Mouse (Mus musculus) heart, embryonic 14.5 days (tissue): ENCODE measurements around the gene Cdr2l. TPM values are rescaled to one million over a fixed set of nuclear protein-coding genes. Genes with fewer than 3 reads are reported as not detected.

Source experiments
- ATAC-seq: fragments of 200-750 bp; cut with Nextera tagmentation; 2 replicates; pipeline ENCODE4 v1.8.0; 2017; ENCODE audit warnings: low read depth, moderate TSS enrichment; ENCODE audit not compliant: insufficient number of reproducible peaks, insufficient read depth, low FRiP score
- H3K27ac ChIP-seq, 2 experiments: fragments of 200-500 bp in 1 of 2; fragments of 300-500 bp in 1 of 2; sonication (generic) in 1 of 2; replicated peaks in 1 of 2; 2 replicates each; pipeline ENCODE4 v1.5.1; 2012 to 2014; ENCODE audit warnings: low read depth in 2 of 2, low read length in 2 of 2, control low read depth in 1 of 2, mild to moderate bottlenecking in 1 of 2, mixed read lengths in 1 of 2; ENCODE audit not compliant: control insufficient read depth in 1 of 2, insufficient read depth in 1 of 2
- H3K27me3 ChIP-seq: fragments of 300-500 bp; sonication (generic); 2 replicates; pipeline ENCODE4 v1.6.1; 2014; ENCODE audit warnings: mild to moderate bottlenecking, low read length, control low read depth; ENCODE audit not compliant: control insufficient read depth, insufficient read depth
- H3K36me3 ChIP-seq: fragments of 300-500 bp; sonication (generic); 2 replicates; pipeline ENCODE4 v1.6.1; 2014; ENCODE audit warnings: mild to moderate bottlenecking, control low read depth, low read length, mixed read lengths; ENCODE audit not compliant: control insufficient read depth, insufficient read depth
- H3K4me1 ChIP-seq, 2 experiments: fragments of 200-500 bp in 1 of 2; fragments of 300-500 bp in 1 of 2; sonication (generic) in 1 of 2; 2 replicates each; pipeline ENCODE4 v1.6.1; 2012 to 2014; ENCODE audit warnings: low read length in 2 of 2, control low read depth in 1 of 2, mixed read lengths in 1 of 2; ENCODE audit not compliant: control insufficient read depth in 2 of 2, insufficient read depth in 2 of 2
- H3K4me2 ChIP-seq: fragments of 300-500 bp; sonication (generic); 2 replicates; pipeline ENCODE4 v1.6.1; 2014; ENCODE audit warnings: mild to moderate bottlenecking, low read length
- H3K4me3 ChIP-seq, 2 experiments: fragments of 200-500 bp in 1 of 2; fragments of 300-500 bp in 1 of 2; sonication (generic) in 1 of 2; 2 replicates each; pipeline ENCODE4 v1.5.1; 2012 to 2014; ENCODE audit warnings: low read length in 2 of 2, mild to moderate bottlenecking in 2 of 2, control low read depth in 1 of 2, low read depth in 1 of 2, moderate library complexity in 1 of 2; ENCODE audit not compliant: control insufficient read depth in 1 of 2, insufficient read depth in 1 of 2
- H3K9ac ChIP-seq: fragments of 300-500 bp; sonication (generic); 2 replicates; pipeline ENCODE4 v1.6.1; 2014; ENCODE audit warnings: mild to moderate bottlenecking, low read length
- H3K9me3 ChIP-seq: fragments of 300-500 bp; sonication (generic); 2 replicates; pipeline ENCODE4 v1.6.1; 2016; ENCODE audit warnings: low read length, control low read depth; ENCODE audit not compliant: control insufficient read depth
- WGBS: fragments of 180-500 bp; shearing (Covaris S2); extraction: QIAGEN DNeasy Blood & Tissue Kit; methylation state at CpG from one replicate; pipeline ENCODE4 v1.1.7; 2014; 5-methylcytosine and 5-hydroxymethylcytosine counted together
- polyA plus RNA-seq: library from polyadenylated mRNA; unstranded; fragments of >200 nt; fragmentation: Nextera tagmentation; extraction: Ambion mirVana; gene quantifications from 2 replicates; pipeline ENCODE4 v1.2.1, GENCODE M21; 2014

The Cdr2l gene
- polyA plus RNA-seq: 10.3 and 10.5 TPM in 2 replicates

DNA sequence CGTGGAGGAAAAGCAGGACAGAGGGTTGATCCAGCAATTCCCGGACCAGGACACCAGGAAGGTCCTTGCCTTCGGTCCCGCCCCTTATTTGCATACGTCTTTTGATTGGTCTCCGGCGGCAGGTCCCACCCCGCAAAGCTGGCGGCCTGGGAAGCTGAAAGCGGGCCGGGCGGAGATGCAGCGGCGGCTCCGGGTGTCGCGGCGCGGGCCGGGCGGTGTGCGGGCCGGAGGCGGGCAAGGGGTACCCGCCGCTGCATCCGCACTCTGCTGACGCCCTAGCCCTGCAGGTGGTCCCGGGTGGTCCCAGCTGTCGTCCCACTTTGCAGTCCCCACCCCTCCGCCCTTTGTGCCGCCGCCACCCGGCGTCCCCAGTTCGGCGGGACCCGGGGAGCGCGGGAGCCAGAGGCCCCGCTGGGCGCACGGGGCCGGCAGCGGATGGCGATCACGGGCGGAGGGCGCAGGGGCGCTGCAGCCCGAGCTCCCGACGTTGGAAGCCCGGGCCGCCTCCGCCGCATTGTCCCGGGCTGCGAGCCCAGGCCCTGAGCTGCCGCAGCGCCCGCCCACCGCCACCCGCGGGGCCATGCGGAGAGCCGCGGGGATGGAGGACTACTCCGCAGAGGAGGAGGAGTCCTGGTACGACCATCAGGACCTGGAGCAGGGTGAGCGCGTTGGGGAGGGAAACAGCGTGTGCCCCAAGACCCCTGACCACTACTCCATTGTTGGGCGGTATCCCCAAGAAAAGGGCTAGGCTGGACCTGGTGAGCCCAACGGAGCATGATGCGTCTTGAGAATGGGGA lies at the start of gene Cdr2l:
TSS of gene Cdr2l (plus strand) at position 174 of the 797 bp plus-strand sequence.
- peak; percentile 85 for ATAC-seq
- WGBS: under 1% methylated on average over 75 of the region's 76 CpGs
- Histone ChIP-seq H3K4me3 (peak within 1 kb of the TSS; percentile 74 to 79), H3K4me2 (peak within 1 kb of the TSS; percentile 76), H3K9ac (peak within 1 kb of the TSS; percentile 86), H3K36me3 (no peaks in the 10 kb centered on the region), H3K27ac (peak within 1 kb of the TSS; percentile 50 to 70), H3K9me3 (no peaks in the 10 kb centered on the region), H3K4me1 (peaks cover 18 to 34% of the 10 kb centered on the region in 2 experiments), H3K27me3 (peaks cover 6% of the 10 kb centered on the region; the same call in 1 of the 2 replicates)

DNA sequence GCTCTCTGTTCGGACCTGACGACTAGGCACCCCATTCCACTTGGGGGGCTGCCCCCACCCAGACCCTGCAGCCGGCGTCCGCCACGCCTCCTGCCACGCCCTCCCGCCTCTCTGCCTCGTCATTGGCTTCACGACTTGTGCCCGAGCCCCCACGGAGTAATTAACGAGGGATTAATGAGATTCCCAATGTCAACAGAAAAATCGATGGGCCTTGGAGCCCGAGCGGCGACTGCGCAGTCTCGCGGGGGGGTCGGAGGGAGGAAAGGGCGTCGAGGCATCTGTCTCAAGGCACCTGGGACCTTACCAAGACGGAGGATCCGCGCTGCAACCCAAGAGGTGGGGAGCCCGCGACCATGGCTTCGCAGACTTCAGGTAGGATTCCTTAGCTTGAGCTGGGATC lies 47.2 kb upstream of the Cdr2l start, which contains the start of gene Otop3:
TSS of gene Otop3 (plus strand) at position 201 of the 400 bp plus-strand sequence.
- no peak within 1 kb of the TSS for H3K9ac ChIP-seq
- H3K27ac ChIP-seq: no peak within 1 kb of the TSS
- no peaks in the 10 kb centered on the region for H3K9me3 ChIP-seq
- H3K4me2 ChIP-seq: no peak within 1 kb of the TSS
- H3K4me3 ChIP-seq: no peak within 1 kb of the TSS
- H3K36me3 ChIP-seq: no peaks in the 10 kb centered on the region
- no peaks in the 10 kb centered on the region for H3K4me1 ChIP-seq
- no peak for ATAC-seq
- H3K27me3 ChIP-seq: peaks cover 83% of the 10 kb centered on the region
- WGBS: 3% methylated on average over 29 of the region's 29 CpGs

DNA sequence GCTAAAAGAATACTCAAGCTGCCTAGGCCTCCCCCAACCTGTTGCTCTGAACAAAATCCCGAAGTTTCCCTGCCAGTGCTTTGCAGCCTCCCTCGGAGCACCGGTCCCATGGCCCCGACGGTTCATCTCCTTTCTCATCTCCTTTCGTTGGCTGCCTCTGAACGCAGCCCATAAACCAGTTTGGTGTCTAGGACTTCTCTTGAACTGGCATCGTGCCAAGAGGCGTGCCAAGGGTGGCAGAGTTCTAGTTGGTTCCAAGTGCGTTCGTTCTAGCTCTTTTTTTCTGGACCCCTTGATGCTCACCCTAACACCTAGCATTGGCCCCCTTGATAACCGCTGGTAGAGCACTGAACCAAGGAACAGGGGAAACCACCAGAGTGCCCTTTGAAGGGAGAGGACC lies 46.5 kb upstream of the Cdr2l start:
- 48% methylated on average over 12 of the region's 12 CpGs for WGBS
- Histone ChIP-seq H3K4me1 (no peaks in the 10 kb centered on the region), H3K27me3 (peaks cover 81% of the 10 kb centered on the region)

DNA sequence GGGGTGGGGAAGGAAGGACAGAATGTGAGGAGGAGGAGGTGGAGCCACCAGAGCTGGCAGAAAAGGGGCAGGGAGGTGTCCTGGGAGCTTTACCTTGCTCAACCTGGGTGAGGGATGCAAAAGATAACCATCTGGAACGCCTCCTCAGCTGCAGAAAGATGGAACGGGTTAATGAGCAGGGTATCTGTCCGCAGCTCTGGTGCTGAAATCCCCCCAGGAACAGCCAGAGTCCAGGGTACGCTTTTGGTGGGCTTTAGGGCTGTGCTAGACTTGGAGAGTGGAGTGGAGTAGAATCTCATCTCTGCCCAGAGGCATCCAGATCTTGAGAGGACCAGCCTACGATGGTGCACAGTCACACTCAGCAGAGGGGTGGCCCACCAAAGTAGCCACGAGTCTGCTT lies 45.6 kb upstream of the Cdr2l start:
- Histone ChIP-seq H3K27ac (no peak overlapping the region), H3K36me3 (no peaks in the 10 kb centered on the region), H3K4me2 (no peak overlapping the region), H3K9me3 (no peaks in the 10 kb centered on the region), H3K27me3 (peaks cover 75% of the 10 kb centered on the region), H3K4me1 (no peaks in the 10 kb centered on the region), H3K9ac (no peak overlapping the region), H3K4me3 (no peak overlapping the region)
- no peak for ATAC-seq
- WGBS: 16% methylated on average over 6 of the region's 6 CpGs

More for the DNA sequence above, 46.5 kb upstream of the Cdr2l start:
- Histone ChIP-seq H3K9me3 (no peaks in the 10 kb centered on the region), H3K4me3 (no peak overlapping the region), H3K9ac (no peak overlapping the region), H3K27ac (no peak overlapping the region), H3K36me3 (no peaks in the 10 kb centered on the region), H3K4me2 (no peak overlapping the region)
- no peak for ATAC-seq

DNA sequence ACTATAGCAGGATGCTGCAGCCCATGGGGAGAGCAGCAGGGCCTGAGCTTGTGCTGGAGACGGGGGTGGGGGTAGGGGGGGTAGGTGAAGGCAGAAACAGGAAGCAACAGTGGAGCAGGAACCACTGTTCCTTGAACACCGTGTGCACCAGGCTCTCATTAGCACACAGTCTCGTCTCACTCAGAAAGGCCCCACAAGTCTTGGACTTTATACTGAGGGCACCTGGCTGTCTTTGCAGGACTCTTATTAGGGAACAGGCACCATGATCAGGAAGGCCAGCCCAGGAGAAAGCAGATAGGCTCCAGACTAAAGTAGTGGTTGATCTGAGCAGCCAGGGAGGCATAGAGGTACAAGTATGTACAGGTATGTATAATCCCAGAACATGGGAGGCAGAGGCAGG lies 44.4 kb upstream of the Cdr2l start:
- no peak overlapping the region for H3K4me2 ChIP-seq
- H3K9ac ChIP-seq: no peak overlapping the region
- H3K9me3 ChIP-seq: no peaks in the 10 kb centered on the region
- H3K36me3 ChIP-seq: no peaks in the 10 kb centered on the region
- no peaks in the 10 kb centered on the region for H3K4me1 ChIP-seq
- no peak for ATAC-seq
- H3K4me3 ChIP-seq: no peak overlapping the region
- peaks cover 71% of the 10 kb centered on the region for H3K27me3 ChIP-seq
- no peak overlapping the region for H3K27ac ChIP-seq
- 38% methylated on average over 3 of the region's 3 CpGs for WGBS

DNA sequence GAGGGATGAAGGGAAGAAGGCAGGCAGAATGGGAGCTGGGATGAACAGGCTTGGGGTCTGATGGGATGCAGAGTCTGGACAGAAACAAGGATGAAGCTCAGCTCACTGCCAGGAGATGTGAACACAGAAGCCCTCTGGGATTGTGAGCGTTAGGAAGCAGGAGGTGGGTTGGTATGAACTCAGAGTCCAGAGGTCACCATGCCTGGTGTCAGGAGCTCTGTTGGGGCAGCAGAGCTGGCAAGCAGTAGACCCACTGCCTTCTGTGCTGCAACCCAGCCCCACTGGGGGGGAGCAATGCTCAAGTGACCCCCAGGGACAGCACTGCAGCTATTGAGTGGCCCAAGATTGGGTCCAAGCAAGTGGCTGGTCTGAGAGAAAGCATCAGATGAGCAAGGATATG lies 43.9 kb upstream of the Cdr2l start:
- WGBS: 53% methylated on average over 1 of the region's 1 CpGs
- Histone ChIP-seq H3K27me3 (peaks cover 66% of the 10 kb centered on the region), H3K9ac (no peak overlapping the region), H3K4me2 (no peak overlapping the region), H3K4me1 (no peaks in the 10 kb centered on the region), H3K9me3 (no peaks in the 10 kb centered on the region), H3K27ac (no peak overlapping the region), H3K4me3 (no peak overlapping the region), H3K36me3 (no peaks in the 10 kb centered on the region)
- no peak for ATAC-seq

DNA sequence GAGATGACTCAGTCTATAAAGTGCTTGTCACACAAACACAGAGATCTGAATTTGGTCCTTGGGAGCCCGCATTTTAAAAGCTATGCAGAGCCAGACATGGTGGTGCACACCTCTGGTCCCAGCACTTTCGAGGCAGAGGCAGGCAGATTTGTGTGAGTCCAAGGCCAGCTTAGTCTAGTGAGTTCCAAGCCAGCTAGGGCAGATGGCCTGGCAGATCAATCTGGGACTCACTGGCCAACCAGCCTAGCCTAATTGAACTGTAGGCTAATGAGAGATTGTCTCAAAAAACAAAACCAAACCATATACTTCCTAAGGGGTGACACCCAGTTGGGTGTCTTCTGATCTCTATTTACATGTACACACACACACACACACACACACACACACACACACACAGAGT lies 40.5 kb upstream of the Cdr2l start:
- Histone ChIP-seq H3K36me3 (no peaks in the 10 kb centered on the region), H3K4me2 (no peak overlapping the region), H3K27me3 (peaks cover 50% of the 10 kb centered on the region), H3K27ac (no peak overlapping the region), H3K4me3 (no peak overlapping the region), H3K9me3 (no peaks in the 10 kb centered on the region), H3K9ac (no peak overlapping the region), H3K4me1 (no peaks in the 10 kb centered on the region; a peak in 1 of 4 replicates)
- WGBS: 56% methylated on average over 2 of the region's 2 CpGs
- ATAC-seq: no peak
